Mouse (Mus musculus): ENCODE measurements around the gene Oxct2b.
"Not testable (repeated sequence)": the region's sequence is repeated elsewhere in the genome, so short reads cannot be mapped to it uniquely, and the experiment has no call there.

Gene Oxct2b

GRCm38 (mm10) chr4:123116011-123116410, at the start of gene Oxct2b:
TSS of gene Oxct2b (plus strand) at chr4:123116266.
- no peak for DNase-seq

- DNase-seq = no peak
These were observed 47.4 kb upstream of the Oxct2b start for GRCm38 (mm10) chr4:123068646-123069045.

- peak; percentile 71 to 78 for DNase-seq
These were observed 44.6 kb upstream of the Oxct2b start for GRCm38 (mm10) chr4:123071266-123071966.

GRCm38 (mm10) chr4:123076928-123077327, 39.1 kb upstream of the Oxct2b start:
- DNase-seq = no peak

GRCm38 (mm10) chr4:123078231-123078630, 37.8 kb upstream of the Oxct2b start:
- no peak for DNase-seq

- peak; percentile 59 to 77 for DNase-seq
These were observed 35.3 kb upstream of the Oxct2b start for GRCm38 (mm10) chr4:123080791-123081190.

GRCm38 (mm10) chr4:123082283-123083163, 33.5 kb upstream of the Oxct2b start:
- peak; percentile 56 to 73 for DNase-seq

GRCm38 (mm10) chr4:123083323-123083902, 32.7 kb upstream of the Oxct2b start:
- no peak for DNase-seq

- no peak for DNase-seq
These were observed 30.8 kb upstream of the Oxct2b start for GRCm38 (mm10) chr4:123085290-123085689.

GRCm38 (mm10) chr4:123086381-123086780, 29.7 kb upstream of the Oxct2b start:
- DNase-seq = no peak

- no peak for DNase-seq
These were observed 23.4 kb upstream of the Oxct2b start for GRCm38 (mm10) chr4:123092621-123093020.

- DNase-seq = no peak
These were observed 22.8 kb upstream of the Oxct2b start for GRCm38 (mm10) chr4:123093064-123093776.

GRCm38 (mm10) chr4:123093869-123094268, 22.2 kb upstream of the Oxct2b start:
- DNase-seq = no peak

GRCm38 (mm10) chr4:123104651-123105450, 11.2 kb upstream of the Oxct2b start, which contains the start of gene Bmp8b:
TSS of gene Bmp8b (plus strand) at chr4:123105165.
- DNase-seq = peak; percentile 27 to 65

- DNase-seq = no peak
These were observed 10.6 kb upstream of the Oxct2b start for GRCm38 (mm10) chr4:123105451-123105790.

GRCm38 (mm10) chr4:123105929-123106328, 10.1 kb upstream of the Oxct2b start:
- DNase-seq = not testable (repeated sequence)

GRCm38 (mm10) chr4:123106864-123107263, 9.2 kb upstream of the Oxct2b start:
- DNase-seq = no peak

- no peak for DNase-seq
These were observed 8.0 kb upstream of the Oxct2b start for GRCm38 (mm10) chr4:123108056-123108455.

- DNase-seq = no peak
These were observed 5.3 kb upstream of the Oxct2b start for GRCm38 (mm10) chr4:123110751-123111150.

GRCm38 (mm10) chr4:123111275-123111983, 4.6 kb upstream of the Oxct2b start:
- DNase-seq = not testable (repeated sequence)

- DNase-seq = no peak
These were observed 3.8 kb upstream of the Oxct2b start for GRCm38 (mm10) chr4:123112216-123112764.
